Mouse (Mus musculus) MN1 (cell line): ENCODE data around the gene Mrpl19.

ENCODE experiments used
- DNase-seq: peaks from one replicate; pipeline ENCODE4 v3.0.0-alpha.2; 2016; ENCODE audit warnings: low spot score

The Mrpl19 gene

DNA sequence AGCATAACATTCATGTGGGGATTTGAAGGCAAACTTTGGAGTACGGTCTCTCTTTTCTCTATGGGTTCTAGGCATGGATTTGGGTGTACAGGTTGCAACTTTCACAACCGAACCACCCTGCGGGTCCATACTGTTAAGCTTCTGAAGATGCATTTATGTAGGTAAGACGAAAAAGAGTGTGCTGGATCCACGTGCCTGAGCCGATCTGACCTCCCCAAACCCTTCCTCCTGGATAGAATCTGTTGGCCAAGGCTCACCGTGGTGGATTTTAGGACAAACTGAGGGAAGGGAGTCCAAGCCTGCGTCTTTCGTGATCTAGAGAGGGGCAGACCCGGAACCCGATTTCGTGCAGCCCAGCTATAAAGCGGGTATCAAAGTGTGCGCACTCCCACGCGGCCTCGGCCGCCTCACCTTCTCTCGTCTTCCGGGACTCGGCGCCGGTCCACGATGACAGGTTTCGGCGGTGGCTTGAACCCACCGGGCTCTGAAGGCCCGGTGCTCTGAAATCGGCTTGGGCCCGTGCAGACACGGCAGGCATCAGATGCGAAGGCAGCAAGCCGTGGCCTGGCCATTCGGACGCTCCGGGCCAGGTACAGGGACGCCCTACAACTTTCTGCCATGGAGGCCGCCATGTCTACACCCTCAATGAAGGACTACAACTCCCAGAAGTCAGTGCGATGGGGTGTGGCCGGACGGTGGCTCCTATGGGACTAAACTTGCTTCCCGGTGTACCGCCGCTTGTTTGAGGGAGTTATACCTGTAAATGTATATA, at the start of gene Mrpl19:
Gene Mrpl19 (minus strand): TSS at position 663 of the 772 bp plus-strand sequence.
- DNase-seq: peak; percentile 88

DNA sequence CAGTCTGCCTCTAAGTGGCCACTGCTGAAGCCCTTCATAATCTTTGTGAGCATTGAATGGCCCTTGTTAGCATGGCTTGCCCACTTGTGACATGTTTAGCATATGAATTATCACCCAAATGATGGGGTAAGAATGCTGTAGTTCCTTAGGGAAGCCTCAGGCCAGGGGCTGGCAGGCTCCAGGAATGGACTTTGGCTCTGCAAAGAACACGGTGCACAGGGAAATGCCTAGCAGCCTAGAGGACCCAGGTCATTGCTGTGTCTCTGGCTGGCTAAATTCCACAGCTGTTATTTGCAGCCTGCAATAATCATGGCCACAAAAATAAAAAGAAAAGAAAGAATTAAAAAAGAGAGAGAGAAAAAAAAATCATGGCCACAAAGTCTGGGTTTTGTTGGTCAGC, 46.6 kb upstream of the Mrpl19 start:
- DNase-seq: no peak

DNA sequence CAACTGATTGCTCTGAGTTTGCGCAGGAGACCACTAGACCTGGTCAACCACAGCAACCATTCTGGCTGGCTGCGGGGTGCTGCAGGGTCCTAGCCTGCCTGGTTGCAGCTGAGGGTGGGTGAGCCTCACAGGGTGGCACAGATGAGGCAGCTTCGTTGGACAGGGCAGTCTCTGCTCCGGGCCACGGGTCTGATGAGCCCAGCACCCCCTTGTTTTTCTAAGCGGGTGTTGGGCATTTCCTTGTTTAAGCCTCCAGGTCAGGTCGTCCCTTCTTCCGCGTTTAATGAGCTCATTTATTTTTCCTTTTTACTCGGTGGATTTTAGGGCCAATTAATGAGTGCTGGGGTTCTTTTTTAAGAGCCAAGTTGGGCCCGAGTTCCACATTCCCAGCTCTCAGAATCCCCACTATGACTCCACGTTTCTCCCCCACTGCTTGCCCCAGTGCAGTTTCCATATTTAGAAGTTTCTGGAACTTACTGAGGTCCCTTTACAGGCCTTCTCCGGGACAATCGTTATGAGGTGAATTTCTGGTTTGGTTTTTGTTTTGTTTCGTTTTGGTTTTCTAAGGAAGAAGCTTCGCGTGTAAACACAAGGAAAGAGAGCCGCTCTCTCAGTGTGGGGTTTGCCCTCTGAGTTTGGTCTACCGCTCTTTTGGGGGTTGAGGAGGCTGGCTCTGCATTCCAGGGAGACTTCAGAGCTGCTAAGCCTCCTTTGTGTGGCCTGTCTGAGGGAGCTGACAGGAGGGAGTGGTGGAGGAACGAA, 24.5 kb upstream of the Mrpl19 start:
- DNase-seq: no peak

DNA sequence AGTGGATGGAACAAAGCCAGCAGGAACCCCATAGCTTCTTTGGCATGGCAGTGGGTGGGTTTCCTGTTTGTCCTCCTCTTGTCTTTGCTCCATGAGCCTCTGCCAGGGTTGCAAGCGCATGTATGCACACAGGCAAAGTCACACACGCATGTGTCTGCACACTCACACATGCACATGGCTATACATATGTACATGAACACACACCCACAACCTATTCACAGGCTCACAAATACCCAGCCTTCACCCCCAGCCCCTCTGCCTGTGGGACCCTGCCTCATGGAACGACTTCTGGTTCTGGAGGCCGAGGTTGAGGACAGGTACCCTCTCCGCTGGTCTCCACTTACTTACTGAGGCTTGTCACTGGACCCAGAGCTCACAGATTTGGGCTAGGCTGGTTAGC, 22.6 kb upstream of the Mrpl19 start:
- no peak for DNase-seq

DNA sequence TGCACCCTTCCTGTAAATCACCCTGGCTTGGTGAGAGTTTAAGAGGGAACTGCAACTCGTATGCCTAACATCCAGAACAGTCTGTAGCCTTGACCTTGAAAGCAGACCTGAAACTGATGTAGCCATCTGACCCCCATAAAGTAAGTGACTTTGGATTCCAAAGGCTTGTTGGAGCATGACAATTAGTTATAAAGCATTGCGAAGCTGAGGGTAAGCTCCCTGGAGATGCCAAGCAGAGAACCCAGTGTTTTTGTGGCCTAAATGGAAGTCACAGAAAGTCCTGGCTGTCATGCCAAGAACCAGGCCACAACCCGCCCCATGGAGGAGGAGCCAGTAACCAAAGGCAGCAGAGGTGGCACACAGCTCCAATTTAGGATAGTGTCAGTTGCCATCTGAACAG, 21.8 kb upstream of the Mrpl19 start:
- DNase-seq: no peak

DNA sequence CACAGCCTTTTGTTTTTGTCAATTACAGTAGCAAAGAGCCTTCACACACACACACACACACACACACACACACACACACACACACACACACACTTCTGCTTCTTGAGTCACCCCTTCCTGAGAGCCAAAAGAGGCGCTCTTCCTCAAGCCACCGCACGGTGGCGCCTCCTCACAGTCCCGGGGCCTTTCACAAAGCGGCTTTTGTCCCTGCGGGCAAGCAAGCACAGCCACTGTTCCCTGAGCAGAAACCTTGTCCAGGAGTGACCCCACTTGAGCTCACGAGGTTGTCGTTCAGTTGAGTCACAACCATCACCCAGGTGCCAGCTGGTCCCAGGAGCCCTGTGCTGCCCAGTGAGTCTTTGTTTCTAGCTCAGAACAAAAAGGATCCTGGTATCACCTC, 21.3 kb upstream of the Mrpl19 start:
- DNase-seq: peak; percentile 57

DNA sequence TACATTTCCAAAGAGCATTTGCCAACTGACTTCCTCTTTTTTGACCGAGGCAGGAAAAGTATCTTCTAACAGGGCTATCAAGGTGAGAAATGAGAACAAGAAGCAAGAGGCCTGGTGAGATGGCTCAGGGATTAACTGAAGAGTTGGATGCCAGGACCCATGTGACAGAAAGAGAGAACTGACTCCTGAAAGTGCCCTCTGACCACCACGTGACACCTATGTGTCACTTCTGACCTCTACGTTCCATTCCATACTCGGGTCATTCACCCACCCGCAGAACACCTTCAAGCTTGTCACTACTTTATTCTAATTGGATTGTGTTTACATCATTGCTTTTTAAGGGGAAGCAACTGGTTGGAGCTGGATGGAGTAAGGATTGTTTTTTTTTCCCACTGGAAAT, 20.8 kb upstream of the Mrpl19 start:
- DNase-seq: no peak

- no peak for DNase-seq
Measured at GRCm38 (mm10) chr6:81986171-81986570, 20.4 kb upstream of the Mrpl19 start.

- no peak for DNase-seq
Measured at GRCm38 (mm10) chr6:81979286-81979685, 13.5 kb upstream of the Mrpl19 start.

- peak; percentile 54 for DNase-seq
Measured at GRCm38 (mm10) chr6:81975971-81976621, 10.3 kb upstream of the Mrpl19 start.

DNA sequence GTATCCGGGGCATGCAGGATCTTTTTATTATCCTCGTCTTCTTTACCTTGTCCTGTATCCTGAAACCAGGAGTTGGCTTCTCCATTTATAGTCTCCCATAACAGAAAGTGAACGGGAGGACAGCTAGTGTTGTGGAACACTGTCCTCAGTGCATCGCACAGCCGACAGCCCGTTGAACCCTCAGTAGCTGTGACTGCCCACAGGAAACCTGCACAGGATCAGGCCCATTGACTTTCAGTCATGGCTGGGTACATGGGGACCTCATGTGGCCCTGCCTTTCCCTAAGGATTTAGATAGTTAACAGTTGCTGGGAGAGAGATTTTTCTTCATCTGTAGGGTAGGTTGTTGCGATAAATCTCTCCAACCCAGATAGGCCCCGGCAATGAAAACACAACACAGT, 6.8 kb upstream of the Mrpl19 start:
- DNase-seq: no peak

DNA sequence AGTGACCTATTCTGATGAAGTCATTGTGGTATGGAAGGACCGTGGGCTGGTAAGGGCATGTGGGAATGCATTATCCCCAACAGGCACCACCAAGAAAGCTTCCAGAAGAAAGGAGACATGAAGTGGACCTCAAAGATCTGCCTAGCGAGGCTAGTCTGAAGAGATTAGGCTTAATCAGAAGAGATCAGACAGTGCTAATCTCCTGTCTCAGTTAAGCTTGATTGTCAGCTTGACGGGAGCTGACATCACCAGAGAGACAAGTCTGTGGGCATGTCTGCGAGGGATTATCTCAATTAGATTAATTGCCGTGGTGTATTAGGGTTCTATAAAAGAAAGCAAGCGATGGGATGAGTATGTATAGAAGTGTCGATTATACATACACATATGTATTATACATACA, 5.4 kb upstream of the Mrpl19 start:
- no peak for DNase-seq

GRCm38 (mm10) chr6:81966068-81966544, 348 bp upstream of the Mrpl19 start:
- DNase-seq: no peak

DNA sequence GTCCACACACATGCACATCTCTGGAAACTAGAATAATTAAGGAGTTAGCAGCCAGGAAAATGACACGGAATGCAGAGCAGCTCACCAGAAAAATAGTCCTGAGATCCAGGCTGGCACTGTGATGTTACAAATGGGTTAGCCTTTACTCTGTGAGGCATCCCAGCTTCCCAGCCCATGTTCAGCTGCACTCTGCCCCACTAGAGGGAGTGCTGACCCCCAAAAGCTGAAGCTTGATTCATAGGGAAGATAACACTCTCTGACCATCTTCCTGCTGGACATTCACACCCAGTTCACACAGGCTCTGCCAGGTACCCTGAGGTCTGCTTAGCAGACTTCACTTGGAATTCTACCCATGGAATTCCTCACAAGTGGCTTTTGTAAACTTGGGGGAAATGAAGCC, 5.5 kb downstream of the Mrpl19 start:
- no peak for DNase-seq

- no peak for DNase-seq
Measured at GRCm38 (mm10) chr6:81959866-81960265, 5.9 kb downstream of the Mrpl19 start.

- no peak for DNase-seq
Measured at GRCm38 (mm10) chr6:81957992-81958391, 7.8 kb downstream of the Mrpl19 start.

GRCm38 (mm10) chr6:81956399-81956798, 9.4 kb downstream of the Mrpl19 start:
- no peak for DNase-seq

GRCm38 (mm10) chr6:81955133-81955532, 10.6 kb downstream of the Mrpl19 start:
- no peak for DNase-seq

DNA sequence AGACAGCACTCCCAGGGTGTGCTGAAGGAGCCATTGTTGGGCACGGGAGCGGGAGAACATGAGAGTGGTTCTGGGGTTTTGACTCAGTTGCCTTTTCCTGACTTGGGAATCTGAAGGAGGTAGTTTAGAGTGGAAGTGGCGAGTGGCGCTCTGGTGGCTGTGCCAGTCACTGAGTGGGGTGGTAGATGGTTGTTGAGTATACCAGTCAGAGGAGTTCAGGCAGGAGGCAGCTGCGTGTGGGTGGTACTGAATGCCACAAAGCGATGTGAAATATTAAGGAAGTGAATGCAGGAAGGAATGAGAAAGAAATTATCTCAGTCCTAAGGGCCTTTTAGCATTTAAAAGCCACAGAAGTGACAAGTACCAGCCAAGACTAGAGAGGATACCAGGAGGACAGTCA, 18.9 kb downstream of the Mrpl19 start:
- DNase-seq: no peak

DNA sequence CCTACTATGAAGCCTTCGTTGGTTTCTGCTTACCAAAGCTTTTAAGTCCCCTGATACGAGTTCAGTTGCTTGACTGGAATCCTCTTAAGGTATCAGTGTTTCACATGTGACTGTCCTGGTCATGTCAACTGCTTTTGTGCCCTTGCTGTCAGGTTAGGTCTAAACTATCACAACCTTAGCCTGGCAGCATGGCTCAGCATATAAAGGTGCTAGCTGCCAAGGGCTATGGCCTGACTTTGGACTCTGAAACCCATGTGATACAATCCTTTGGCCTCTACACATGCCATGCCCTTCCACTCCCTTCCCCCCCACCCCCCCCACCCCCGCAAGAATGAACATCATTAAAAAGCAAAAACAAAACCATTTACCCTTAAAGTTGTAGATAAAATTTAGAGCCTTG, 21.3 kb downstream of the Mrpl19 start:
- no peak for DNase-seq

- DNase-seq: no peak
Measured at GRCm38 (mm10) chr6:81943281-81943680, 22.5 kb downstream of the Mrpl19 start.

GRCm38 (mm10) chr6:81941718-81942117, 24.0 kb downstream of the Mrpl19 start:
- no peak for DNase-seq

DNA sequence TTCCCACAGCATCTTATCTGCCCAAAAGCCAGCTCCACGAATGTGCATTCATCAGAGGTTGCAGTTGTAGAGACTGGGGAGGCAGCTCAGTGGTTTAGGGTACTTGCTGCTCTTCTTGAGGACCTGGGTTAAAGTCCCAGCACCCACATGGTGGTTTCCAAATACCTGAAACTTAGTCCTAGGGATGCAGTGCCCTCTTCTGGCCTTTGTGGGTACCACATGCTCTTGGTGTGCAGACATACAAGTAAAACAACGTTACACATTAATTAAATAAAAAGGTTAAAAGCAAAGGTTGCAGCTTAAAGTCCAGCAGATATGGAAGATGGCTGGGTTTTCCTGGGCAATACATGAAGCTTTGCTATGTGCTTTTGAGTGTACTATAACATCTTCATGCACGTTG, 32.5 kb downstream of the Mrpl19 start:
- no peak for DNase-seq
